Mouse (Mus musculus) MEL (cell line): ENCODE measurements at regions not wholly inside any gene's neighbourhood (a gene's known extent, or its start where the extent isn't known, plus 50 kb on each side); places are given as distances from the start of the nearest gene placed in this dataset.

Experiments
- DNase-seq: peaks from one replicate; pipeline ENCODE4 v3.0.0; 2011; ENCODE audit warnings: low read depth, low spot score
- H3K27ac ChIP-seq: 2 replicates; pipeline ENCODE4 v1.5.1; 2012; ENCODE audit warnings: low read depth, mild to moderate bottlenecking, control low read depth, low read length, moderate library complexity; ENCODE audit not compliant: control insufficient read depth
- H3K27me3 ChIP-seq, 2 experiments: fragments of 150-350 bp in 1 of 2; sonication (generic) in 1 of 2; 2 replicates each; pipeline ENCODE4 v1.6.1; 2012; ENCODE audit warnings: low read length in 2 of 2, mild to moderate bottlenecking in 2 of 2, improper control_type of control experiment in 1 of 2, moderate library complexity in 1 of 2; ENCODE audit not compliant: insufficient read depth in 2 of 2, control insufficient read depth in 1 of 2
- H3K36me3 ChIP-seq, 2 experiments: 2 replicates each; pipeline ENCODE4 v1.6.1; 2012 to 2014; ENCODE audit warnings: low read length in 2 of 2, improper control_type of control experiment in 1 of 2, inconsistent platforms in 1 of 2, mild to moderate bottlenecking in 1 of 2; ENCODE audit not compliant: insufficient read depth in 2 of 2, control insufficient read depth in 1 of 2
- H3K4me1 ChIP-seq, 2 experiments: fragments of 150-350 bp in 1 of 2; sonication (generic) in 1 of 2; 2 replicates each; pipeline ENCODE4 v1.6.1; 2012; ENCODE audit warnings: low read length in 2 of 2, improper control_type of control experiment in 1 of 2, mild to moderate bottlenecking in 1 of 2; ENCODE audit not compliant: insufficient read depth in 2 of 2, control insufficient read depth in 1 of 2
- H3K4me3 ChIP-seq, 2 experiments: fragments of 150-350 bp in 1 of 2; sonication (generic) in 1 of 2; 2 replicates each; pipeline ENCODE4 v1.5.1; 2012; ENCODE audit warnings: low read depth in 2 of 2, low read length in 2 of 2, mild to moderate bottlenecking in 2 of 2, moderate library complexity in 2 of 2, control low read depth in 1 of 2, improper control_type of control experiment in 1 of 2; ENCODE audit not compliant: control insufficient read depth in 1 of 2, insufficient read depth in 1 of 2
- H3K79me2 ChIP-seq: 2 replicates; pipeline ENCODE4 v1.6.1; 2012; ENCODE audit warnings: mild to moderate bottlenecking, low read length, moderate library complexity; ENCODE audit not compliant: control insufficient read depth, poor library complexity, insufficient read depth
- H3K9ac ChIP-seq: 2 replicates; pipeline ENCODE4 v1.6.1; 2012; ENCODE audit warnings: low read depth, mild to moderate bottlenecking, control low read depth, low read length, moderate library complexity; ENCODE audit not compliant: control insufficient read depth, poor library complexity, severe bottlenecking
- H3K9me3 ChIP-seq: fragments of 150-350 bp; sonication (generic); replicated peaks from 2 replicates; pipeline ENCODE4 v1.6.1; 2012; ENCODE audit warnings: mild to moderate bottlenecking, low read length, improper control_type of control experiment, moderate library complexity; ENCODE audit not compliant: insufficient read depth
- CHD2 ChIP-seq: IDR thresholded peaks from 2 replicates; pipeline ENCODE4 v1.6.1; 2011; ENCODE audit warnings: low read length, improper control_type of control experiment
- CTCF ChIP-seq, 3 experiments: IDR thresholded peaks in 2 of 3; conservative IDR thresholded peaks in 1 of 3; 2 replicates each; pipeline ENCODE4 v1.5.1; 2011 to 2012; ENCODE audit warnings: low read length in 3 of 3, low read depth in 2 of 3, mild to moderate bottlenecking in 2 of 3, improper control_type of control experiment in 1 of 3, inconsistent platforms in 1 of 3, mixed read lengths in 1 of 3, moderate library complexity in 1 of 3; ENCODE audit not compliant: control insufficient read depth in 1 of 3, insufficient read depth in 1 of 3, poor library complexity in 1 of 3, severe bottlenecking in 1 of 3
- E2F4 ChIP-seq: IDR thresholded peaks from 2 replicates; pipeline ENCODE4 v1.6.1; 2011; ENCODE audit warnings: low read depth, low read length, improper control_type of control experiment, borderline replicate concordance
- EP300 ChIP-seq, 2 experiments: IDR thresholded peaks; 2 replicates each; pipeline ENCODE4 v1.6.1; 2011; ENCODE audit warnings: improper control_type of control experiment in 2 of 2, low read length in 2 of 2, low read depth in 1 of 2, mild to moderate bottlenecking in 1 of 2
- ETS1 ChIP-seq: IDR thresholded peaks from 2 replicates; pipeline ENCODE4 v1.6.1; 2012; ENCODE audit warnings: low read depth, mild to moderate bottlenecking, inconsistent platforms, low read length, improper control_type of control experiment, moderate library complexity
- GATA1 ChIP-seq: IDR thresholded peaks from 2 replicates; pipeline ENCODE4 v1.6.1; 2011; ENCODE audit warnings: low read depth, low read length, improper control_type of control experiment
- MAFK ChIP-seq: IDR thresholded peaks from 2 replicates; pipeline ENCODE4 v1.6.1; 2011; ENCODE audit warnings: low read depth, mild to moderate bottlenecking, low read length, improper control_type of control experiment, borderline replicate concordance
- MXI1 ChIP-seq: IDR thresholded peaks from 2 replicates; pipeline ENCODE4 v1.6.1; 2011; ENCODE audit warnings: mild to moderate bottlenecking, low read depth, low read length, improper control_type of control experiment
- MYB ChIP-seq: IDR thresholded peaks from 2 replicates; pipeline ENCODE4 v1.6.1; 2011; ENCODE audit warnings: mild to moderate bottlenecking, low read depth, low read length, improper control_type of control experiment
- POLR2A ChIP-seq, 2 experiments: IDR thresholded peaks; 2 replicates each; pipeline ENCODE4 v1.6.1; 2011 to 2012; ENCODE audit warnings: low read length in 2 of 2, mild to moderate bottlenecking in 2 of 2, control low read depth in 1 of 2, improper control_type of control experiment in 1 of 2, low read depth in 1 of 2, moderate library complexity in 1 of 2; ENCODE audit not compliant: control insufficient read depth in 1 of 2, insufficient read depth in 1 of 2, poor library complexity in 1 of 2
- POLR2AphosphoS5 ChIP-seq: IDR thresholded peaks from 2 replicates; pipeline ENCODE4 v1.6.1; 2012; ENCODE audit warnings: low read depth, borderline replicate concordance, mild to moderate bottlenecking, inconsistent platforms, low read length, moderate library complexity, mixed read lengths
- RAD21 ChIP-seq: IDR thresholded peaks from 2 replicates; pipeline ENCODE4 v1.6.1; 2011; ENCODE audit warnings: mild to moderate bottlenecking, low read depth, low read length, improper control_type of control experiment
- SIN3A ChIP-seq: IDR thresholded peaks from 2 replicates; pipeline ENCODE4 v1.6.1; 2012; ENCODE audit warnings: low read length, improper control_type of control experiment, inconsistent platforms
- USF2 ChIP-seq, 2 experiments: IDR thresholded peaks; 2 replicates each; pipeline ENCODE4 v1.6.1; 2011 to 2012; ENCODE audit warnings: improper control_type of control experiment in 2 of 2, low read length in 2 of 2, borderline replicate concordance in 1 of 2, inconsistent platforms in 1 of 2, low read depth in 1 of 2, mild to moderate bottlenecking in 1 of 2; ENCODE audit not compliant: insufficient read depth in 1 of 2
- ZC3H11A ChIP-seq: IDR thresholded peaks from 2 replicates; pipeline ENCODE4 v1.6.1; 2012; ENCODE audit warnings: low read depth, mild to moderate bottlenecking, inconsistent platforms, low read length, improper control_type of control experiment
- ZKSCAN1 ChIP-seq: IDR thresholded peaks from 2 replicates; pipeline ENCODE4 v1.6.1; 2012; ENCODE audit warnings: low read depth, mild to moderate bottlenecking, inconsistent platforms, low read length, improper control_type of control experiment, moderate library complexity
- ZMIZ1 ChIP-seq: IDR thresholded peaks from 2 replicates; pipeline ENCODE4 v1.6.1; 2012; ENCODE audit warnings: low read depth, mild to moderate bottlenecking, inconsistent platforms, low read length, improper control_type of control experiment, moderate library complexity

DNA sequence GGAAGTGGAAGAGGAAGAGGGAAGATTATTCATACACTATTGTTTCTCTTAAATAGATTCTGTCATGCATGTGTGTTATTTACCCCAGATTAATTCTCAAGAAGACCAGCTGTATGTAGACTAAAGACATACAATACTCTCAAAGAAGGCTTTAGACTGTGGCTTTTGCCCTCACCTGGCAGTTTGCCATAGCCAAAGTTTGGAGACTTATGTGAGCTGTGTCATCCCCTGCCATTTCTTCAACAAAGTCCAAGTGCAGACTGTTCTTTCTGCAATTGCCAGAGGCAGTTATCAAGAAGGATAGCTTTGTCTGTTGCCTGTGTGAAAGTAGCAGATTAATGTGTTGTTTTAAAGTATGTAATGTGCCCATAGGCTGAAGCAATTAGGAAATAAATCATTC, 1485.0 kb upstream of the Slc10a2 start:
- no peaks in the 10 kb centered on the region for H3K9me3 ChIP-seq
- H3K4me3 ChIP-seq: no peak overlapping the region
- H3K79me2 ChIP-seq: no peaks in the 10 kb centered on the region
- H3K9ac ChIP-seq: no peak overlapping the region
- H3K27ac ChIP-seq: no peak overlapping the region
- no peaks in the 10 kb centered on the region for H3K36me3 ChIP-seq
- DNase-seq: no peak
- H3K27me3 ChIP-seq: no peaks in the 10 kb centered on the region
- no peak for TF ChIP-seq CTCF (IDR thresholded peaks at IDR 0.05 in 2 of 3, conservative IDR thresholded peaks at IDR 0.05 in 1 of 3; ENCODE audit: control insufficient read depth in 1 of 3, insufficient read depth in 1 of 3, low read depth in 2 of 3, low read length in 3 of 3, poor library complexity in 1 of 3, severe bottlenecking in 1 of 3)
- no peak for TF ChIP-seq ETS1
- no peak for TF ChIP-seq RAD21
- no peak for TF ChIP-seq ZMIZ1
- no peak for TF ChIP-seq ZKSCAN1
- no peak for TF ChIP-seq MXI1
- no peak for TF ChIP-seq EP300 (IDR thresholded peaks at IDR 0.05; ENCODE audit: low read depth in 1 of 2, low read length in 2 of 2)
- TF ChIP-seq MAFK: no peak
- no peak for TF ChIP-seq ZC3H11A
- no peak for TF ChIP-seq GATA1
- TF ChIP-seq MYB: no peak
- TF ChIP-seq POLR2A (IDR thresholded peaks at IDR 0.05; ENCODE audit: control insufficient read depth in 1 of 2, insufficient read depth in 1 of 2, low read depth in 1 of 2, low read length in 2 of 2, poor library complexity in 1 of 2): no peak
- TF ChIP-seq E2F4: no peak
- TF ChIP-seq POLR2AphosphoS5: no peak
- no peak for TF ChIP-seq USF2 (IDR thresholded peaks at IDR 0.05; ENCODE audit: borderline replicate concordance in 1 of 2, insufficient read depth in 1 of 2, low read depth in 1 of 2, low read length in 2 of 2)
- no peaks in the 10 kb centered on the region for H3K4me1 ChIP-seq

DNA sequence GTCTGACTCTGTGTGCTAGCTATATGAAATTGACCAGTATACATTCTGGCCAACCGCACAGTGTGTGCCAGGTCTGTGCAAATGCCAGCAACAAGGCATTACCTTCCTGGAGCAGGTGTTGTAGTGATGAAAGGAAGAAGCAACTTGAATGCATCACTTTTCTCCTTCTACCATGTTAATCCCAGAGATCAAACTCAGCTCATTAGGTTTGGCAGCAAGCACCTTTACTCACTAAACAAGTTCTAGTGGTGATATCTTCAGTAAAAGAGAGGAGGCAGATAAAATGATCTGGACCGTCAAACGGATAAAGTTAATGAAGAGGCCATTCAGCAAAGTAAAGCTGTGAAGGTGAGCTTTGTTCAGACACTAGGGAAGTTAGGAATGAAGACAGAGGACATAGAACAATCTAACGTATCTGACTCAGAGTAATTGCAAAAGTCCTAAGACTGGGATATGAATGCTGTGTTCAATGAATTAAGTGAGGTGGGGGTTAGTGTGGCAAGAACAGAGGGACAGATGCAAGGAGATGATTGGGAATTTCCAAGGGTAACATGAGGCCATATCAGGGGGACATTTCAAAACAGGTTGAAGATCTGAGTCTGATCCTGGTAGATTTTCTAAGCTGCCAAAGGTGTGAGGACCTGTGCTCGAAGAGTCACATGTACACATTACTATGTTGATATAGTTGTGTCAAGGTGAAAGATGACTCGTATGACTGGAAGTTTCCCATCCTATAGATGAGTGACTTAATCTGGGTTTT, 1478.4 kb upstream of the Slc10a2 start:
- no peak for DNase-seq
- no peak overlapping the region for H3K9ac ChIP-seq
- H3K4me3 ChIP-seq: no peak overlapping the region
- no peak overlapping the region for H3K27ac ChIP-seq
- no peaks in the 10 kb centered on the region for H3K4me1 ChIP-seq
- H3K9me3 ChIP-seq: no peaks in the 10 kb centered on the region
- no peaks in the 10 kb centered on the region for H3K79me2 ChIP-seq
- no peak for TF ChIP-seq CHD2
- no peak for TF ChIP-seq POLR2A (IDR thresholded peaks at IDR 0.05; ENCODE audit: control insufficient read depth in 1 of 2, insufficient read depth in 1 of 2, low read depth in 1 of 2, low read length in 2 of 2, poor library complexity in 1 of 2)
- TF ChIP-seq MYB: no peak
- no peak for TF ChIP-seq SIN3A
- TF ChIP-seq, all 39 proteins: peak for 0
- Histone ChIP-seq H3K36me3 (no peaks in the 10 kb centered on the region), H3K27me3 (no peaks in the 10 kb centered on the region)
